Mouse (Mus musculus) megakaryocyte, embryonic 14.5 days (primary cell): ENCODE results near the gene Sdccag8.

Experiments
- FLI1 ChIP-seq: IDR thresholded peaks from 2 replicates; pipeline ENCODE4 v1.6.1; 2012; ENCODE audit warnings: low read length, inconsistent platforms, mixed read lengths
- GATA1 ChIP-seq: IDR thresholded peaks from 3 replicates; pipeline ENCODE4 v1.6.1; 2012; ENCODE audit warnings: mixed read lengths, low read length, inconsistent platforms, borderline replicate concordance

DNA sequence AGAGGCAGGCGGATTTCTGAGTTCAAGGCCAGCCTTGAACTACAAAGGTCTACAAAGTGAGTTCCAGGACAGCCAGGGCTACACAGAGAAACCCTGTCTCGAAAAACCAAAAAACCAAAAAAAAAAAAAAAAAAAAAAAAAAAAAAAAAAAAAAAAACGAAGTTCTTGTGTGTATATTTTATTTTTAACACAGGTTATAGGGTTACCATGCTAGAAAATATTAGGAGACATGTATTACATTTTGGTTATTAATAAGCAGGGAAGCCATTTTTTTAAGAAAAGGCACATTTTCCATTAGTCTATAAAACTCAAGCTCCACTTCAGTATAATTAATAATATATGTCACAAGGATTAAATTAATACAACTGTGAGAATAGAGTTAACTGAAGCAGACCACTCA, 2.6 kb upstream of the Sdccag8 start:
- TF ChIP-seq GATA1 (no peak), FLI1 (no peak)
